Mouse (Mus musculus): ENCODE measurements around the gene Fzr1.

DNA sequence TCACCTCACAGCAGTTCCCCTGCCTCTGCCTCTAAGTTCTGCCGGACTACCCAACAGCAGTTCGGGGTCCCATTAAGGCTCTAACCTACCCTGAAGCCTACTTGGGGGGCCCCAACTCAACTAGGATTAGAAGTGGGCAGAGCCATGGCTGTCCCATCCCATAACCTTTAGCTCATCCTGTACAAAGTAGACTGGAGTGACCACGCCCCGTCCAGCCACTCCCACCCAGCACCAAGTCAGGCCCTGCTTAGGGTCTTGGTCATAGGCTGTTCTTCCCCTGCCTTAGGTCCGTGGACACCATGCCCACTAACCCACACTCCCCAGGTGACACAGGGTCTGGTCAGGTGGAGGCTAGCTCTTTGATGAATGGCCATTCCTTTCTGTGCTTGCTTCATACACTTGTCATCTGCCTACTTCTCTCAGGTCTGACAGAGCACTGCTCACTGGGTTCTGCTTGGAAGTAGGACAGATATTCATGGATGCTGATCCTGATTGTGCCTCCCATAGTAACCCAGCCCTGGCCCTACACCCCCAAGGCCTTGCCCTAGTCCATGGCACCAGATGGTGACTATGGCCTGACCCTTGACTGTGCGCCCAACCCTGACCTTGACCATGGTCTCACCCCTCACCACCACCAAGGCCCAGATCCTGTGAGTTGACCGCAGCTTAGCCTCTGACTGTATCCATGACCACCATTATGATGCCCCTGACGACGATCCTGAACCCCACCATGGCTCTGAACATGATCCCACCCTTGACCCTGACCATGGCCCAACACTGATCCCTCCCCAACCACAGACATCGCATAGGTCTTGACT lies 41.0 kb upstream of the Fzr1 start:
- no peak for TF ChIP-seq CTCF (IDR thresholded peaks at IDR 0.05; ENCODE audit: control insufficient read depth, insufficient read depth, insufficient read length)
- TF ChIP-seq MYOG (IDR thresholded peaks at IDR 0.05; ENCODE audit: control insufficient read depth, extremely low read depth, insufficient read length), result no peak
- TF ChIP-seq USF1 (IDR thresholded peaks at IDR 0.05; ENCODE audit: low read depth), result no peak

Measured in C2C12 (cell line).